Mouse (Mus musculus): ENCODE results near the gene Nme1.

Gene Nme1

GRCm38 (mm10) chr11:93968005-93968847, at the start of gene Nme1, which contains the start of gene Gm20390:
Gene Nme1 (minus strand): TSS chr11:93968521.
Gene Gm20390 (minus strand): TSS chr11:93968293.
- DNase-seq, result peak; percentile 97

- no peak for DNase-seq
These were observed 35.0 kb upstream of the Nme1 start for GRCm38 (mm10) chr11:94003346-94003745.

GRCm38 (mm10) chr11:93999276-93999675, 31.0 kb upstream of the Nme1 start:
- no peak for DNase-seq

GRCm38 (mm10) chr11:93997141-93997775, 28.9 kb upstream of the Nme1 start:
- DNase-seq, result peak; percentile 51

- peak; percentile 78 for DNase-seq
These were observed 28.2 kb upstream of the Nme1 start for GRCm38 (mm10) chr11:93996306-93997140.

GRCm38 (mm10) chr11:93995720-93996305, 27.5 kb upstream of the Nme1 start, which contains the start of gene Spag9:
Gene Spag9 (plus strand): TSS chr11:93996091.
- DNase-seq, result peak; percentile 95

GRCm38 (mm10) chr11:93995111-93995719, 26.9 kb upstream of the Nme1 start:
- DNase-seq, result peak; percentile 83

GRCm38 (mm10) chr11:93994531-93994930, 26.2 kb upstream of the Nme1 start:
- no peak for DNase-seq

GRCm38 (mm10) chr11:93988328-93989062, 20.2 kb upstream of the Nme1 start:
- DNase-seq, result no peak

- no peak for DNase-seq
These were observed 19.5 kb upstream of the Nme1 start for GRCm38 (mm10) chr11:93987625-93988327.

GRCm38 (mm10) chr11:93987026-93987425, 18.7 kb upstream of the Nme1 start:
- DNase-seq, result no peak

- DNase-seq, result no peak
These were observed 18.0 kb upstream of the Nme1 start for GRCm38 (mm10) chr11:93986298-93986697.

- DNase-seq, result no peak
These were observed 16.9 kb upstream of the Nme1 start for GRCm38 (mm10) chr11:93985265-93985664.

- no peak for DNase-seq
These were observed 16.3 kb upstream of the Nme1 start for GRCm38 (mm10) chr11:93984619-93985018.

- DNase-seq, result no peak
These were observed 11.3 kb upstream of the Nme1 start for GRCm38 (mm10) chr11:93979502-93980049.

GRCm38 (mm10) chr11:93972951-93973350, 4.6 kb upstream of the Nme1 start:
- no peak for DNase-seq

GRCm38 (mm10) chr11:93969799-93970198, 1.5 kb upstream of the Nme1 start:
- DNase-seq, result no peak

GRCm38 (mm10) chr11:93969171-93969570, 850 bp upstream of the Nme1 start:
- peak; percentile 25 for DNase-seq

GRCm38 (mm10) chr11:93968848-93969128, 467 bp upstream of the Nme1 start:
- no peak for DNase-seq

GRCm38 (mm10) chr11:93967381-93967780, 940 bp downstream of the Nme1 start:
- no peak for DNase-seq

- DNase-seq, result no peak
These were observed 2.9 kb downstream of the Nme1 start for GRCm38 (mm10) chr11:93965391-93965790.
